Mouse (Mus musculus): Measurements from ENCODE around the gene Sept9. TPM values are rescaled to one million over a fixed set of nuclear protein-coding genes. Genes with fewer than 3 reads are reported as not detected.

Gene Sept9
- polyA plus RNA-seq, 1 experiment from 2014 or later = 135 TPM

DNA sequence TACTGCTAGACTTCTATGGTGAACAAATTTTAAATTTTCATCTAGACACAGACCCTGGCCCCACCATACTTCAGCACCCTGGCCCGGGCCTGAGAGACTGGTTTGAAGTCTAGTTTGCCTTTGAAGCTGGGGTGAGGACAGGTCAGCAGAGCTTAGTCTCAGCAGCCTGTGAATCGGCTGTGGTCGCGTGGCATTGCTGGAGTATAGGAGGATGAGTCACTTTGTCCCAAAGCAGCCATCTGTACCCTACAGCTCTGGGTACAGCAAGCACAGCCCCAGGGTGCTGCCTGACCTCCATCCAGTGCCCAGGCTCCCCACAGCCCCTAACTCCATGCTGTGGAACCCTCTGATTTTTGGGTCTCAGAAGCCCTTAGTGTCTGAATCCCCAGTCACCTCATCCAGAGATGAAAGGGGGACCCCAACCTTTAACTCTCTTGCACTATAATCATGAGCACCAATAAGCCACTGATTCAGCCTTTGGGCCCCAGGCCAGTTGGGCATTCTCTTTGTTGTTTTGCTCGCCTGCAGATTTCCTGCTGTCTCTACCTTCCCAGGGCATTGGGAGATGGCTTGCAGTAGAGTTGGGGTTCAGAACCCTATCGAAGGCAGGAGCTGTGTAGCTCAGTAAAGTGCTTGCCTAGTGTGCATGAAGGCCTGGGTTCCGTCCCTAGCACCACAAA lies 106.2 kb downstream of the Sept9 start:
- Histone ChIP-seq H3K4me2 (no peak overlapping the region), H3K4me1 (peaks cover 72% of the 10 kb centered on the region), H3K36me3 (no peaks in the 10 kb centered on the region), H3K9ac (no peak overlapping the region), H3K9me3 (no peaks in the 10 kb centered on the region), H3K4me3 (no peak overlapping the region), H3K27me3 (no peaks in the 10 kb centered on the region), H3K27ac (no peak overlapping the region)
- no peak for ATAC-seq (ENCODE audit: insufficient number of reproducible peaks, low FRiP score, low TSS enrichment, low read depth)
- 77% methylated on average over 7 of the region's 7 CpGs for WGBS

DNA sequence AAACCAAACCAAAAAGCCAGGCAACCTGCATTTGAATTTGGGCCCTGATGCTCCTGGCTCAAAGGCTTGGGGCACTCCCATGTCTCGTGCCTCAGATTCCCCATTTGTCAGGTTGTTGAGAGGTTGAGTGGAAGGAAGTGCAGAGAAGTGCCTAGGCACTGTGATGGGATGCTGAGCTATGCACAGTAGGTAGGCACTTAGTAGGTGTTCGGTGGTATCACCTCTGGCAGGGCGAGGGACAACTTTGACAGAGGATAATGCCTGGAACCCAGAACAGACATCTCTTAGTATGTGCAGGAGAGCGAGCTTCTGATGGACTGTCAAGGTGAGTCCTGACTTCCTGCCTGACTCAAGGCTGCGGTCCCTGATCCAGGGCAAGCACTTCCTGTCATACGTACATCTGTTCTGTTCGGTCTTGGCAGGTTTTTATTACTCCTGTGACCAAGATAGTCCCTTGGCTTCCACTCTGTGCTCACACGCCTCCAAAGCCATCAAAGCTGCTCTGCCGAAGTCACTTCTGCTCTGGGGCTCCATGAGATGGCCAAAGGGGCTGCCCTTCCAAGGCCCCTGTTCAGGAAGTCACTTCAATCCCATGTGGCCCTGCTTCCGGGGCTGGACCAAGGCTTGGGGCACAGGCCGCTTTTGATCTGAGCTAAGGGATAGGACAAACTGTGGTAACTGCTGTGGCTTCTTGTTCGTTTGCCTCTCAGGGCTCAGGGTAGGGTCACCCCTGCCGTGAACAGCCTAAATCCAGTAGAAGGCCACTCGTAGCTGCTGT lies 107.0 kb downstream of the Sept9 start:
- no peak overlapping the region for H3K4me2 ChIP-seq
- H3K36me3 ChIP-seq = no peaks in the 10 kb centered on the region
- H3K27me3 ChIP-seq = no peaks in the 10 kb centered on the region
- no peaks in the 10 kb centered on the region for H3K9me3 ChIP-seq
- no peak for ATAC-seq (ENCODE audit: insufficient number of reproducible peaks, low FRiP score, low TSS enrichment, low read depth)
- no peak overlapping the region for H3K9ac ChIP-seq
- no peak overlapping the region for H3K4me3 ChIP-seq
- peaks cover 80% of the 10 kb centered on the region for H3K4me1 ChIP-seq
- peak overlapping the region; percentile 43 for H3K27ac ChIP-seq
- 61% methylated on average over 14 of the region's 14 CpGs for WGBS

DNA sequence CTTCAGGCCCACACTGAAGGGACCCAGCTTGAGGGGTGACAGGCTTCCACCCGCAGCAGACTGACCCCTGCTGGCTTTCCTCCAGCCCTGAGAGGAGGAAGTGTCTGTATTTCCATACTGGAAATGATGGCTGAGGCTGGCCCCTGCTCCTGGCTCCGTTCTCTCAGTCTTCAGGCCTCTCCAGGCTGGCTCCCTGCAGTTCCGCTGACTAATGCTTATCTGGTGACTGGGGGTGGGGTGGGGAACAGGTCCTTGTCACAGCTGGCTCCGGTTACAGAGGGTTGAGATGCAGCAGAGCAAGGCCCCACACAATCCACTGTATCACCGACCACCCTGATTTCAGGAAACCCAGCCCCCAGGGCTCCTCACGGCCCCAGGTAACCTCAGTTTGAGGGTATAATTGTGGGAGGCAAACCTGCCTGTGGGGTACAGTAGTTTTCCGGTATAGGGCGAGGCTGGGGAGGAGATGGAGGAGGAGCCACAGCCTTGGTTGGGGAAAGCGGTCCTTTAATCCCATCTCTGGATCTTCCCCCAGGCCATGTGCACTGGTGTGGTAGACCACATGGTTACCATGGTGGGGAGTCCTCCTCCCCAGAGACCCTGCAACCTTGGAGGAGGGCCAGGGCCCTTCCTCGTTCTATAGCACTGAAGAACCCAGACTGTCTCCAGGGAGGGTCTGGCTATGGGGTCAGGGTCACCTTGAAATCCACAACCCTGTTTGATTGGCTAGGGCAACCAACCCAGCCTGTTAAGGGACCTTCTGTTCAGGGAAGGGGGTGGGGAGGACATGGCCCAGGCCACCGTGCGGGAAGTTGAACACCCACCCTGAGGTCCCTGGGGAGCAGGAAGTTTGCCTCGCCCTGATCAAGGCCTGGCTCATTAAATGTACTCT lies 108.7 kb downstream of the Sept9 start:
- ATAC-seq (ENCODE audit: insufficient number of reproducible peaks, low FRiP score, low TSS enrichment, low read depth) = no peak
- no peak overlapping the region for H3K4me2 ChIP-seq
- no peaks in the 10 kb centered on the region for H3K9me3 ChIP-seq

DNA sequence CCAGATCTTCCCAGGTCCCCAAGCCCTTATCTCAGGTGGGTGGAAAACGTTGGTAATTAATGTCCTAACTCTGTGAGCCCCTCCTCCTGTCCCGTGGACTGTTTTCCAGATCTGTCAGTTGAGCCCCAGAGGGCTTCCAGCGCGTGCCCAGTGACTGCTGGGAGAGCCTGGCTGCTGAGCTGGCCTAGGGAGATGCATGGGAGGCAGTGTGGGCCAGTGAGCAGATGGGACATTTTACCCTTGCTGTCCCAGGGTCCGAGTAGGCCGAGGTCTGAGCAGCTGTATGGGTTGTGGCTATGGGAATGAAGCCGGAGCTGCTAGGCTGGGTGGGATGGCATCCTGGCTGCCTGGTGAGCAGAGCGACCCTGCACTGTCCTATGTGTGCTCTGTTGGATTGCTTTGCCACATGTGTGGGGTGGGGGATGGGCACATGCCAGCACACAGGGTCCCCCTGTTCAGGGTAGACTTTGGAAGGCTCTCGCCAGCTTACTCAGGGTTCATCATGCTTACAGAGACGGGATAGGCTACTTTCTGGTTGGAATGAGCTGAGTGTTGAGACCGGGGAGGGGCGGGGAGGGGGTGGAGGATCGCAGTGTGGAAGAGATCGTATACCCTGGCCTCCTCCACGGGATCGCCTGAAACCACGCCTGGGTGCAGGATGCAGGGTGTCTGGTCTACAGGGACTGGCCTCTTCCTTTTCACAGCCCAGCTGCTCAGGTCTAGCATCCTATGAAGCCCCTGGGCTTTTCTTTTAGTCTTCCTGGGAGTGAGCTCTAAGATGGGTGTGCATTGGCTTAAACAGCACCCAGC lies 109.9 kb downstream of the Sept9 start:
- no peak overlapping the region for H3K4me3 ChIP-seq
- H3K9ac ChIP-seq = 0 out of 2 replicates have a peak overlapping the region, but pooled peaks have one; percentile 7

More for the DNA sequence above, 108.7 kb downstream of the Sept9 start:
- Histone ChIP-seq H3K36me3 (no peaks in the 10 kb centered on the region), H3K27me3 (no peaks in the 10 kb centered on the region), H3K27ac (peak overlapping the region; percentile 40), H3K9ac (no peak overlapping the region), H3K4me1 (peaks cover 92% of the 10 kb centered on the region), H3K4me3 (no peak overlapping the region)
- WGBS = 22% methylated on average over 13 of the region's 13 CpGs

DNA sequence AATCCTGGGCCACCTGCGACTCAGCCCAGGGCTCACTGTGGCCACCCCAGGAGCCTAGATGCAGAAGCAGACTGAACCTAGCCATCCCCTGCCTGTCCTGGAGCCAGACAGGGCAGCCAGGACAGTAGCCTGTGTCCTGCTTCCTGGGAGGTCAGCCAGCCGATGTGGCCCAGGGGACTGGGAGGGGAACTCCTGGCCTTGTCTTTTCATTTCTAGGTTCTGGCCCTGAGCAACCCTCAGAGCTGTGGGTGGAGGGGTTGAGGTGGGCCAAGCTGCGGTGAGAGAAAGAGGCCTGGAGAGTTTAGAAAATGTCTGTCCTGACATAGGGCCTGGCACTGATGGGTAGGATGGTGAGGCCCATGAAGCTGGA lies 110.4 kb downstream of the Sept9 start:
- H3K27ac ChIP-seq = peak overlapping the region; percentile 78
- H3K4me3 ChIP-seq = no peak overlapping the region
- H3K36me3 ChIP-seq = 0 out of 2 replicates have a peak, but pooled peaks cover 2% of the 10 kb centered on the region
- ATAC-seq (ENCODE audit: insufficient number of reproducible peaks, low FRiP score, low TSS enrichment, low read depth) = no peak
- H3K9ac ChIP-seq = 0 out of 2 replicates have a peak overlapping the region, but pooled peaks have one; percentile 7
- H3K4me2 ChIP-seq = no peak overlapping the region
- no peaks in the 10 kb centered on the region for H3K27me3 ChIP-seq
- H3K4me1 ChIP-seq = peaks cover 97% of the 10 kb centered on the region
- H3K9me3 ChIP-seq = no peaks in the 10 kb centered on the region
- 65% methylated on average over 3 of the region's 3 CpGs for WGBS

More for the DNA sequence above, 109.9 kb downstream of the Sept9 start:
- Histone ChIP-seq H3K9me3 (no peaks in the 10 kb centered on the region), H3K36me3 (0 out of 2 replicates have a peak, but pooled peaks cover 2% of the 10 kb centered on the region), H3K27ac (peak overlapping the region; percentile 78), H3K4me1 (peaks cover 96% of the 10 kb centered on the region), H3K27me3 (no peaks in the 10 kb centered on the region), H3K4me2 (no peak overlapping the region)
- 50% methylated on average over 17 of the region's 17 CpGs for WGBS
- no peak for ATAC-seq (ENCODE audit: insufficient number of reproducible peaks, low FRiP score, low TSS enrichment, low read depth)

DNA sequence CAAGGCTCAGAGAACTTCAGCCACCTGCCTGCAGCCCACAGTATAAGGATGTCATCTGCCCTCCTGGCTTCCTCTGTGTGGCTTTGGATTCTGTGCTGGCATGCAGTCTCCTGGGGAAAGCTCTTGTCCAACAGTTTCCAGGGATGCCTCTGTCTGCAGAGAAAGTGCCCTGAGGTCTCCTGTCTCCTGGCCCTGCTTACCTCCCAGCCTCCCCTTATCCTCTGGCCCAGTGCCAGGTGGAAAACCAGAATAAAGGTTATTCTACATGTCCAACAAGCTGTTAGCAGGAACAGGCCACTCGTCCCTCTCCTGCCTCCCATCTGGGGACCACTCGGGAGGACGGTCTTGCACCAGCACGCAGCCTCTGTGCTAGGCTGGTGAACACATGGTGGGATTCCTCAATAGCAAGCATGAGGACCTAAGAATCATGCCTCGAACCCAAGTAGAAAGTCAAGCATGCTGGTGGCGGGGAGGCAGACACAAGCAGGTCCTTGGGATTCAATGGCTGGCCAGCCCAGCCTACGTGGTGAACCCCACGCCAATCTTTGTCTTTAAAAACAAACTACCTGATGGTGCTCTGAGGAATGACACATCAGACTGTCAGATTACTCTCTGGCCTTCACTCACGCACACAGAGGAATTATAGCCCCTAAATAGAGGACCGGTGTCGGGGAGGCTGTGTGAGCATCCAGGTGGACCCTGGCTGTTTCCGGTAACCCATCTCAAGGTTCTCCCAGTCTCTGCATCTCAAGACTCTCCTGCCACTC lies 111.1 kb downstream of the Sept9 start:
- WGBS = 61% methylated on average over 12 of the region's 12 CpGs
- Histone ChIP-seq H3K4me2 (peak overlapping the region; percentile 14; the same call in 1 of the 2 replicates), H3K9me3 (no peaks in the 10 kb centered on the region), H3K27ac (peak overlapping the region; percentile 78), H3K36me3 (0 out of 2 replicates have a peak, but pooled peaks cover 2% of the 10 kb centered on the region), H3K4me3 (no peak overlapping the region), H3K4me1 (peaks cover 100% of the 10 kb centered on the region), H3K27me3 (no peaks in the 10 kb centered on the region), H3K9ac (no peak overlapping the region)
- no peak for ATAC-seq (ENCODE audit: insufficient number of reproducible peaks, low FRiP score, low TSS enrichment, low read depth)

DNA sequence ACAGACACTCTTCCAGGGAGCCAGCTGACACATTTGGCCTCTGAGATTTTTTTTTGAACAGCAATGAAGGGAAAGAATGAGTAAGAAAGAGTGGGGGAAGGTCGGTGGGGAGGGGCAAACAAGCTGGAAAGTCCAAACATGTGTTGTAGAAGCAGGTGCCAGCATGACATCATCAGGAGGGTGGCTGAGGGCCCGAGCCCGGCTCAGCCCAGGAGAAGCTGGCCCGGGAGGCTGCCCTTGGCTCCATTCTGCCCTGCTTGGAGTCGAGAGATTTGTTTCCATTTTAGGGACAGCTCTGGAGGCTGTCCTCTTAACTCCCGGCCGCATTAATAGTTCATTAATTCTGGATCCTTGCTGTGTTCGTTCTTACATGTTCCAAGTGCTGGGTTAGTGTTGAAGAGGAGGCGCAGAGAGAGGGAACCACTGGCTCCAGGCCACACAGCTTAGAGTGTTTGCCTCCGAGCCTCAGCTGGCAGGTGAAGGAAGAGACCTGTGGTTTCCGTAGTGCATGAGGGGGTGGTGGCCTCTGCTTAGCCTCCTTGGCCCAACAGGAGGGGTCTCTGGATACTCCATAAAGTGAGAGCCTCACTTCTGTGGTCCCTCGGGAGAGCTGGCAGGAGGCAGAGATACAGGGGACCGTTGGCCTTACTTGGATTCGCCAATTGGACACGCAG lies 111.8 kb downstream of the Sept9 start:
- H3K4me2 ChIP-seq = no peak overlapping the region

DNA sequence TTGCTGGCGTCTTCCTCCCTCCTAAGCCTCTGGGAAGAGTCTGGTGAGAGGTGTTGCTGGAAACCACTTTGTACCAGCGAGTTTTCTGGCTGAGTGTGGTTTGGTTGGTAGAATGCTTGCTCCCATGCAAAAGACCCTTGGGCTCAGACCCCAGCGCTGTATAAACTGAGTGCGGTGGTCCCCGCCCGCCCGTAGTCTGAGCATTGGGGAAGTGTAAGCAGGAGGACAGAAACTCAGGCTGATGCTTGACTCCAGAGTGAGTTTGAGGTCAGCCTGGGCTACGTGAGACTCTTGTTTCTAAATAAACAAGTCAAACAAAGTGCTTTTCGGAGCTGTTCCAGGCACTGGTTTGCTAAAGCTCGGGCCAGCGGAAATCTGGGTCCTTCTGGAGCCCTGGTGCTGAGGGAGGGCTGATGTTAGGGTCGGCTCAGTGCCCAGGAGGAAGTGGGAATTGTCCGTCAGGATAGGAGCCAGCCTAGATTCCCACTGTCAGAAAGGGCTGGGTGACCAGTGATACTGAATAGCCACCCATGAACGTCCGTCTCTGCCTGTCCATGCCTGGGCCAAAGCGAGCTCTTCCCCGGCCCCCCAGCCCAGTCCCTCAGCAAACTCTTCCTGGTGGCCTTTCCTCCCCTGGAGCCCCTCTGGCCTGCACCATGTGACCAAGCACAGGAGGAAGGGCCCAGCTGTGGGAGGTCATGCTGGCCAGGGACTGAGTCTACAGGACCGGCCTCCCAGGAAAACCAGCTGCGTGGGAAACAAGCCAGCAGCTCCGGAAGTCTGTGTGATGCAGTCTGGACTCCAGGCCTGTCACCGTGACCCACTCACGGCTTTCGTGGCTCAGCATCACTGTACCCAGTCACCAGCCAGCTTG lies 112.8 kb downstream of the Sept9 start:
- ATAC-seq (ENCODE audit: insufficient number of reproducible peaks, low FRiP score, low TSS enrichment, low read depth) = no peak
- peak overlapping the region; percentile 78 for H3K27ac ChIP-seq
- no peak overlapping the region for H3K9ac ChIP-seq

More for the DNA sequence above, 111.8 kb downstream of the Sept9 start:
- no peaks in the 10 kb centered on the region for H3K27me3 ChIP-seq
- peak; percentile 16; the same call in 1 of the 2 replicates for ATAC-seq (ENCODE audit: insufficient number of reproducible peaks, low FRiP score, low TSS enrichment, low read depth)
- peaks cover 96% of the 10 kb centered on the region for H3K4me1 ChIP-seq
- peak overlapping the region; percentile 78 for H3K27ac ChIP-seq
- H3K36me3 ChIP-seq = 0 out of 2 replicates have a peak, but pooled peaks cover 2% of the 10 kb centered on the region
- H3K9ac ChIP-seq = no peak overlapping the region
- 33% methylated on average over 15 of the region's 15 CpGs for WGBS
- H3K4me3 ChIP-seq = no peak overlapping the region
- H3K9me3 ChIP-seq = no peaks in the 10 kb centered on the region

DNA sequence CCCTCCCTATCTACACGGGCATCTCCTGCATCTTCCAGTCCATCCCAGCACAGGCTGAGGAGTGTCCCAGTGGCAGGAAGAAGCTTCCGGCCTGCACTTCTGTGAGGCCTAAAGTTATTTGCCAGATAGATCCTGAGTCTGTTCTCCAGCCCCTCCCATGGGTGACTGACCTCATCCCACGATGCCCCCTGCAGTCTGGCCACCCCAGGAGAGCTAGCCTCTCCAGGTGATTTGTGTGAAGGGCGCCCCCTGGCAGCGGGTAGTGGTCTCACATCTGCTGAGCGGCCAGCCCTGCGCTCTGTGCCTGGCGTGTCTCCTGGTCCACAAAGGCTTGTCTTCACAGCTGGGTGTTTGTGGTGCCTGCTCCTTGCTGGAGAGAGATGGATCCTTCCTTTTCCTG lies 113.5 kb downstream of the Sept9 start:
- no peak for ATAC-seq (ENCODE audit: insufficient number of reproducible peaks, low FRiP score, low TSS enrichment, low read depth)
- 34% methylated on average over 8 of the region's 8 CpGs for WGBS
- H3K9me3 ChIP-seq = no peaks in the 10 kb centered on the region
- no peaks in the 10 kb centered on the region for H3K27me3 ChIP-seq
- peaks cover 96% of the 10 kb centered on the region for H3K4me1 ChIP-seq
- no peak overlapping the region for H3K9ac ChIP-seq
- peak overlapping the region; percentile 78 for H3K27ac ChIP-seq
- H3K4me3 ChIP-seq = no peak overlapping the region
- H3K4me2 ChIP-seq = no peak overlapping the region
- H3K36me3 ChIP-seq = 0 out of 2 replicates have a peak, but pooled peaks cover 2% of the 10 kb centered on the region

More for the DNA sequence above, 112.8 kb downstream of the Sept9 start:
- Histone ChIP-seq H3K4me1 (peaks cover 96% of the 10 kb centered on the region), H3K27me3 (no peaks in the 10 kb centered on the region), H3K4me3 (no peak overlapping the region), H3K4me2 (no peak overlapping the region), H3K36me3 (0 out of 2 replicates have a peak, but pooled peaks cover 2% of the 10 kb centered on the region), H3K9me3 (no peaks in the 10 kb centered on the region)
- WGBS = 51% methylated on average over 23 of the region's 23 CpGs
